Mouse (Mus musculus) layer of hippocampus, adult 2 months (tissue): ENCODE measurements around the gene 1810055G02Rik. TPM values are rescaled to one million over a fixed set of nuclear protein-coding genes. Genes with fewer than 3 reads are reported as not detected.

ENCODE experiments used
- DNase-seq, 2 experiments: peaks; one replicate each; pipeline ENCODE4 v3.0.0; 2022; ENCODE audit warnings: low spot score in 2 of 2
- H3K27ac ChIP-seq: fragments of 200-600 bp; 2 replicates; pipeline ENCODE4 v1.8.1; 2022
- H3K4me3 ChIP-seq: fragments of 200-600 bp; 2 replicates; pipeline ENCODE4 v1.8.1; 2022; ENCODE audit warnings: mild to moderate bottlenecking
- CTCF ChIP-seq: fragments of 200-600 bp; conservative IDR thresholded peaks from 2 replicates; pipeline ENCODE4 v1.8.1; 2022; ENCODE audit warnings: antibody characterized with exemption, mild to moderate bottlenecking, moderate library complexity
- total RNA-seq, 2 experiments: library from RNA; stranded (reverse); gene quantifications; 2 replicates each; pipeline ENCODE4 v1.2.3; 2021

1810055G02Rik gene
- total RNA-seq, 2 experiments from 2014 or later = 23.3 to 27.2 TPM

DNA sequence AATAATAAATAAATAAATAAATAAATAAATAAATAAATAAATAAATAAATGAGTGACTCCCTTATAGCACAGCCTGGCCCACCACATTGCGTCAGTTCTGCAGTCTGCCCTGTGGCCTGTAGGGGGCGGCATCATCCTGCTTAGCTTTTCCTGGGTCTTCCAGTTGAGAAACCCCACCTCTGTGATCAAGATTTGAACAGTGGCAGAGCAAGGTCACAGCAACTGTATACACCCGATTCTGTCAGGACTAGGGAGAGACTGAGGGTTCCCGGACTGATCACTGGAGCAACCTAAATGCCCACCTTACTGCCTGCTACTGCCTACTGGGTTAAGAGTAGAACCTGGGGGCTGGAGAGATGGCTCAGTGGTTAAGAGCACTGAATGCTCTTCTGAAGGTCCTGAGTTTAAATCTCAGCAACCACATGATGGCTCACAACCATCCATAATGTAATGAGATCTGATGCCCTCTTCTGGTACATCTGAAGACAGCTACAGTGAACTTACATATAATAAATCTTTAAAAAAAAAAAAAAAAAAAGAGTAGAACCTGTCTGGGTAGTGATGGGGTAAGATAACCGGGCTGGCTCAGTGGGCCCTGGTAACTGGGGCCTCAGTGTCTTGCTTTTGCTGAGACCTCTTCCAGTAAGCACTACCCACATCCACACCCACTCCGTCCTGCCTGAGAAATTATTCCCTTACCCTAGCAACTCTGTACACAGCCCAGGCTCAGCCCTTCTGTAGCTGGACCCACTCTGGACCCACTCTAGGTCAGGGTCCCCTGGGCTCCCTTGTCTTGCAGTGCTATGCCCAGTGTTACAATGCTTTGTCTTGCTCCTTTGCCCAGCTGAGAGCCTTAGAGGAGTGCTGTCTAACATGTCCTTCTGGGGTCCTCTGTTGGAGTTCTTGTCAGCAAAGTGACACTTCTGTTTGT is 8.3 kb upstream of the 1810055G02Rik start:
- no peak overlapping the region for H3K27ac ChIP-seq
- peak; percentile 65 to 75 for DNase-seq
- TF ChIP-seq CTCF = peak; percentile 83
- H3K4me3 ChIP-seq = no peak overlapping the region

DNA sequence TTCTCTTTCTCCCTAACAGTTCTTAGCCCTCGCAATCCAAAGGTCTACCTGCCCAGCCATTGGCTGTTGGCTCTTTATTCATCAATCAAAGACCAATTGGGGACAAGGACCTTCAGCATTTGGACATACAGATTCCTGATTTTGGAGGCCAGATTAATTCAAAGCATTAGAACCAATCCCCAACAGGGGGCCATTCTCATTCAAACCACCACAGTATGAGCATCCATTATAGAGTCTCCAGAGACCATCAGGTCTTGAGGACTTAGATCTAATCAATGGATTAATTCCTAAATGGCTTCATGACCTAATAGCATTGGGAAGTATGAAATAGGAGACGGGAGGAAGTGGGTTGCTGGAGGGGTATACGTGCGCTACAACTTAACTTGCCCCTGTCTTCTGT is 5.6 kb upstream of the 1810055G02Rik start:
- TF ChIP-seq CTCF = no peak
- no peak for DNase-seq

DNA sequence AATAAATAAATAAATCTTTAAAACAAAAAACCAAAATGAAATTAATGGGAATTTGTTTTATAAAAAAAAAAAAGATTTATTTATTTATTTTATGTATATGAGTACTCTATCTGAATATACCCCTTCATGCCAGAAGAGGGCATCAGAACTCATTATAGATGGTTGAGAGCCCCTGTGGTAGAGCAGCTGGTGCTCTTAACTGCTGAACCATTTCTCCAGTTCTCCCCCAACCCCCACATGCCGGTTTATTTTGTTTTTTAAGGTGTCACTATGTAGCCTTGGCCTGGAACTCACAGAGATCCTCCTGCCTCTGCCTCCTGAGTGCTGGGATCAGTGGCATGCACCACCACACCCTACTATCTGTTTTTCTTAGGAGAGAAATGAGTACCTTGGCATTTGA is 1.8 kb upstream of the 1810055G02Rik start:
- peak; percentile 69 for TF ChIP-seq CTCF
- Histone ChIP-seq H3K27ac (no peak overlapping the region), H3K4me3 (no peak overlapping the region)
- DNase-seq = no peak

More for the DNA sequence above, 5.6 kb upstream of the 1810055G02Rik start:
- no peak overlapping the region for H3K4me3 ChIP-seq
- no peak overlapping the region for H3K27ac ChIP-seq

DNA sequence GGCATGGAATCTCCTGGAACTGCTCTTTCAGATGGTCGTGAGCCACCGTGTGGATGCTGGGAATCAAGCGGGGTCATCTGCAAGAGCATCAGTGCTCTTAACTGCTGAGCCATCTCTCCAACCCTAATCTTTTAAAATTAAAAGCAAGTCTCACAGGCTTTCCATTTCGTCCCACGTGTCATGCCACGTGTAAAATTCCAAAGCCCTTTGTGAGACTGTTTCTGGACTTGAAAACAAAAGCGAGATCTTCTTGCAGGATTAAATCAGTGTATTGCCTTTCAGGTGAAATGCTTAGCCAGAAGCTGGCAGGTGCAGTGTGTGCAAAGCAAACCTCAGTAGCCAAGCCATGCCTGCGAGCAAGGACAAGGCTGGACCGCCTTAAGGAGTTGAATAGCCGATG is 540 bp upstream of the 1810055G02Rik start:
- no peak for TF ChIP-seq CTCF
- DNase-seq = peak in 1 of 2 experiments; percentile 38
- Histone ChIP-seq H3K27ac (peak overlapping the region; percentile 90), H3K4me3 (peak overlapping the region; percentile 77)

DNA sequence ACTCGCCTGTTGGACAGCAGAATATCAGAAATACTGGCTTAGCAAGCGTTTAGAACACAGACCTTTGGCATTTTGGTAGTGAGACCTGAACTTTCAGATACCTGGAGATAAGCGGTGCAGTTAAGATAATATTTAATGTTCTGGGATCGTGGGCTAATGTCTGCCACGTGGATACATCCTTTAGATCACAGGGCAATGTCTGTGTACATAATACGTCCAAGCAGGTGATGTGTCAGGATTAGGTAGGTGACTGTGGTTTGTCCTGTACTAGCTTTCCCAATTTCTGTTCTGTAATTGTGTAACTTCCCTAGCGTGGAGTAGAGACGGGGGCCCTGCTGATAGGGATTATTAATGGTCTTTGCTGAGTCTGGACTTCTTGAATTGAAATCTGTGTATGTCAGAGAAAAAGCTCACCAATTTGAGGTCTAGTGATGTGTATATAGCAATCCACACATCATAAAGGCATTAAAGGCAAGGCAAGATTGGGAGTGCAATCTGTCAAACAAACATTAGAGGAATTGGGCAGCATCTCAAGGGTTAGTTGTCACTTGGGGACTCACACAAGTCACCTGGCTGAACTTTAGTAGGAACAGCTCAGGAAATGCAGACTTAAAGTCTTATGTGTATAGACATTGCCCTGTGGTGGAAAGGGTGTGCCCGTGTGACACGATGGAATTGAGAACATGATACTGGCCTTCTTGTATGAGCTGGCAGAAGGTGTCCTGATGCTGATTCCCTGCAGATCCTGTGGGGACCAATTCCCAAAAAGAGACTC is 1.1 kb downstream of the 1810055G02Rik start:
- H3K27ac ChIP-seq = no peak overlapping the region
- DNase-seq = no peak
- no peak for TF ChIP-seq CTCF
- peak overlapping the region; percentile 77 for H3K4me3 ChIP-seq

DNA sequence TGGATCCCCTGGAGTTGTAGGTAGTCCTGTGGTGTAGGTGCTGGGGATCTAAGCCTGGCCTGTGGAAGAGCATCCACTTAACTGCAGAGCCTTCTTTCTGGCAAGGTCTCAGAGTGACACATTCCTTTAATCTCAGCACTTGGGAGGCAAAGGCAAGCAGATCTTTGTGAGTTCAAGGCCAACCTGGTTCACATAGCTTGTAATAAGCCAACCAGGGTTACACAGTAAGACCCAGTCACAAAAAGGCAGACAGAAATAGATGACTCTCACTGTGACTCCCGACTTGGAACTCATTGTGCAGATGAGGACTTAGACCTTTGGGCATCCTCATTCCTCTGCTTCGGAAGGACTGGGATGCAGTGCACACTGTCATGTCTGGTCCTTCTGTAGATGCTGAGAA is 2.3 kb downstream of the 1810055G02Rik start:
- Histone ChIP-seq H3K4me3 (no peak overlapping the region), H3K27ac (no peak overlapping the region)
- DNase-seq = no peak
- no peak for TF ChIP-seq CTCF

DNA sequence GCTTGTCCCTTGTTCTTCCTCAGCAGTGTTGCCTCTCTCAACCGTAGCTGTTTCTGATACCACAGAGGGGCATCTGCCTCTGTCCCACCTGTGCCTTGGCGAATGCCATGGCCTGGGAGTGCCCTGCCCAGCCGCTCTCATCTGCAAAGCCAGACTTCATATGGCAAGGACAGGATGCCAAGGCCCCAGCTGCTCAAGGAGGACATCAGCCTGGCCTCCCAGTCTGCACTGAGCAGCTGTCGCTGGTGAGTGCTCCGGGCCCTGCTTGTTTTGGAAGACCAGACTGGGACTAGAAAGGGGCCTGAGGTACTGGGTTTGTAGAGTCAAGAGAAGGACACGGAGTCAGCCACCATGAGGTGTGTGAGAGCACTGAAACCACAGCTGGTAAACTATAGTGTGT is 6.3 kb downstream of the 1810055G02Rik start:
- TF ChIP-seq CTCF = no peak
- H3K4me3 ChIP-seq = no peak overlapping the region
- DNase-seq = no peak

DNA sequence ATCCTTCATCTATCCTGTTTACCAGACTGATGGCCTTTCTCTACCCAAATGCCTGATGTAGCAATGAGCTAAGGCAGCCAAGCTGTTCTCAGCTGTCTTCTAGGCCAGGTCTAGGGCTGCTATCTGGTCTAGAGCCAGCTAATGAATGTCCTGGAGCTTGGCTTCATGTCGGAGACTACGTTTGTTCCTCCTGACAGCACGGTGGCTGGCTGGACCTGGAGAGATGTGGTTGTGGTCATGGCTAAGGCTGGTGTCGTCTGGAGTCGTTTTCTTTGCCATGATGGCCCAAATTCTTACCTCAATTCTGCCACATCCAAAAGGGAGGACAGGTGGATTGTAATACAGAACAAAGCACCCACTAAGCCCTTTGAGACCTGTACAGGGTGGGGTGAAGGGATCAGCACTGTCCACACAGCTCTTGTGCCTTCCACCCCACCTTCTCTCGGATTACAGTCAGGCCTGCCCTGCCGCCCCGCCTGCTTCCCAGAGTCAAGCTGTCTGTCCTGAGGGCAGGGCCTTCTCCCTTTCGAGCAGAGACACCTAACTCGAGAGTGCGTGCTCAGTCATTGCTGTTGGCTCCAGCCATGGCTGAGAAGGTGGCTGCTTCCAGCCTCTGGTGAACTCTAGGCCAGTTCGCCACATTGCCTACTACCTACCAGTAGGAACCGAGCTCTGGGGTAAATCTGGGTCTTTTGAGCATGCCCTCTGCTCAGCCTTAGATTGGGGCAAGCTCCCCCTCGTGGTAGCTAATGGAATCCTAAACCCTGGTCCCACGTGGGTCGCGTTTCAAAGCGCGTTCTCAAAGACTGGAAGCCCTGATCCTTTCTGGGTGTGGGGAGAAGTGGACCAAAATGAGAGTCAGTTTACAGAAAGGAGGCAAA is 10.6 kb downstream of the 1810055G02Rik start:
- Histone ChIP-seq H3K4me3 (peak overlapping the region; percentile 62), H3K27ac (peak overlapping the region; percentile 85)
- TF ChIP-seq CTCF = peak; percentile 78
- peak; percentile 70 to 79 for DNase-seq

More for the DNA sequence above, 6.3 kb downstream of the 1810055G02Rik start:
- H3K27ac ChIP-seq = no peak overlapping the region; the same call in 1 of the 2 replicates

DNA sequence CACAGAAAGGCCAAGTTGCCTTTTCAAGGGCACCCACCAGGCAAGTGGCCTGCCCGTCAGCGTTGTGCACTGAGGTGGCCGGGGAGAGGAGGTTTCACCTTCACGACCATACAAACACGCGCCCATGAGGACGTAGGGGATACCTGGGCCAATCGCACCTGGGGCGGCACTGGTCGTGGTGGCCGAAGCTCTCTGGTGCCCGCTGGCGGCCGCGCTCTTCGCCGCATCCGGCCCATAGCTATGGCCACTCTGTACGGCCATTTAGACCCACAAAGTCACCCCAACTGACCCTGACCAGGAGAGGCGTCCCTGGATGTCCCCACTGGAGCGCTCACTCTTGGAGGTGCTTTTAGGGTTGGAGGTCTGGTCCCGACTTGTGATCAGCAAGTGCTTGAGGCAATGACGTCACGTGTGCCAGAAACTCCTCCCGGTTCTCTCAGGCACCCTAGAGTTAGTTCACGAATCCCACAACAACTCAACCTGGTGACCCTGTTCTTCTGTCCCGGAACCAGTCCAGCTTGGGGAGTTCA is 11.3 kb downstream of the 1810055G02Rik start:
- peak; percentile 42 to 43 for DNase-seq
- peak overlapping the region; percentile 62 for H3K4me3 ChIP-seq
- peak overlapping the region; percentile 85 for H3K27ac ChIP-seq
- TF ChIP-seq CTCF = peak; percentile 76

DNA sequence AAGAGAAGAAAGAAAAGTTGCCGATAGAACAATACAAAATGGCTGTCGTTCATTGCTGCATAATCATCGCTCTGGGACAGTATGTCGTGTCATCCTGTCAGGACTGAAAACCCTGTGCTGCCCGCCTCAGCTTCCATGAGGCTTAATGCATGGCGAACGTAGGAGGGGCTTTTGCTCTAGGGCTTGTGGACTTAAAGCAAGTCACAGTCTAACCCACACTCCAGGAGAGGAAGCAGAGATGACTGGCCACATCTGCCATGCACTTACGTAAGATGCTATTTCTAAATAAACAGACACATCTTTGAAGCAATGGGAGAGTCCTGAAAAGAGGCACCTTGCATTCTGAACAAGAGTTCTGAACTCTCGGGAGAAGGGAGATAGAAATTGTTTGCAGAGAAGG is 15.1 kb downstream of the 1810055G02Rik start:
- no peak for TF ChIP-seq CTCF
- no peak for DNase-seq
- H3K27ac ChIP-seq = no peak overlapping the region
- H3K4me3 ChIP-seq = no peak overlapping the region

DNA sequence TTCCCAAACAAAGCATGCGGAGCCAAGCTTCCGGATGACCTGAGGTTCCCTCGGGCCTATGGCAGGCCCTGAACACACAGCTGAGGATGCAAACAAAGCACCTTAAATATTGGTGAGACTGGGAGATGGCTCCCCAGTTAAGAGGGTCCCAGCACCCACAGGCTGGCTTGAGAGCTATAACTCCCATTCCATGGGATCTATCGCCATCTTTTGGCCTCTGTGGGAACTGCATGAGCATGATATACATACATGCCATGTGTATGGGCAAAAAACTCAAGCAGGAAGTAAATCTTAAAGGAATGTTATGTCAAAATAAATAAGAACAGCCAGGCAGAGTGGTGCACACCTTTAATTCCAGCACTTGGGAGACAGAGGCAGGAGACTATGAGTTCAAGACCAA is 15.8 kb downstream of the 1810055G02Rik start:
- H3K4me3 ChIP-seq = no peak overlapping the region
- no peak for DNase-seq
- no peak overlapping the region for H3K27ac ChIP-seq
- TF ChIP-seq CTCF = peak; percentile 74

DNA sequence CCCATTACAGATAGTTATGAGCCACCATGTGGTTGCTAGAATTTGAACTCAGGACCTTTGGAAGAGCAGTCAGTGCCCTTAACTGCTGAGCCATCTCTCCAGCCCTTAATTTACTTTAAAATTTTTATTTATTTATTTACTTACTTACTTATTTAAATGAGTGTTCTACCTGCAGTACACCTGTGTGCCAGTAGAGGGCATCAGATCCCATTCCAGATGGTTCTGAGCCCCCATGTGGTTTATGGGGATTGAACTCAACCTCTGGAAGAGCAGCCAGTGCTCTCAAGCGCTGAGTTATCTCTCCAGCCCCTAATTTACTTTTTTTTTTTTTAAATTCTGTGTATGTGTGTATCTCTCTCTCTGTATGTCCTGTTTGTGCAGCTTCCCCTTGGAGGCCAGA is 16.7 kb downstream of the 1810055G02Rik start:
- peak; percentile 92 for TF ChIP-seq CTCF
- Histone ChIP-seq H3K27ac (no peak overlapping the region), H3K4me3 (no peak overlapping the region)
- peak in 1 of 2 experiments; percentile 62 for DNase-seq
